41 mouse cellular contexts compared by ENCODE assay signal in the genomic region with DNA sequence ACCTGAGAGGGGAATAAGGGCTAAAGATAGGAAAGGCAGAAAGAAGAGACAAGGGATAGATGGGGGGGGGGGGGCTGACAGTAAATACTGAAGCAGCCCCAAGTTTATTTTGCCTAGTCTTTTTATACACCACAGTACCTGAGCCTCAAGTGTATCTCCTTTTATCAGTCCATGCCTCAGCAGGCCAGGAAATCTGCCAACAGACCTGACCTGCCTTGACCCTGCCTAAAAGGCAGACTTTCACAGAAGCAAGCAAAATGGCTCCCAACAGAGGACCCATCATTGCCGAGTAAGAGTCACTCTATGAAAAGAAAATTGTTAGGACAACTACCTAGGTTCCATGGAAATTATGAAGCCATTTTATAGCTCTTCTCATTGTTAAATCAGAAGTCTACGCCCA. TPM values are rescaled to one million over a fixed set of nuclear protein-coding genes. Genes with fewer than 3 reads are reported as not detected.
"Had no signal": no experiment of that assay in that cellular context is flagged by ENCODE, and none has a peak within 500 bp of the region (broad histone marks: within the 10 kb centered on the region; RNA-seq: fewer than 3 reads in every experiment).

No protein-coding gene starts in this region.

- H3K4me1 ChIP-seq: heart, embryonic 10.5 days; heart, embryonic 12.5 days; hindbrain, embryonic 10.5 days; hindbrain, embryonic 12.5 days; hindbrain, embryonic 15.5 days; intestine, embryonic 15.5 days; limb, embryonic 10.5 days; limb, embryonic 12.5 days; liver, embryonic 13.5 days; liver, embryonic 15.5 days had no signal

- H3K27me3 ChIP-seq: heart, embryonic 12.5 days; hindbrain, embryonic 12.5 days; hindbrain, embryonic 15.5 days; intestine, embryonic 15.5 days; limb, embryonic 12.5 days; liver, embryonic 13.5 days; liver, embryonic 15.5 days had no signal

- H3K36me3 ChIP-seq: heart, embryonic 10.5 days; heart, embryonic 12.5 days; hindbrain, embryonic 10.5 days; hindbrain, embryonic 12.5 days; hindbrain, embryonic 15.5 days; intestine, embryonic 15.5 days; limb, embryonic 10.5 days; limb, embryonic 12.5 days; liver, embryonic 13.5 days; liver, embryonic 15.5 days had no signal

- DNase-seq: gastrocnemius, postnatal 14 days; gastrocnemius, postnatal 36 days; heart, adult 11 months; heart, adult 2 months; heart, postnatal 10 days; heart, postnatal 4 days; kidney, adult 18-20 months; kidney, adult 8-10 months; kidney, postnatal 10 days; kidney, postnatal 25 days; kidney, postnatal 4 days; liver; liver, embryonic 13.5 days; liver, postnatal 0 days had no signal

- ATAC-seq: inflammation-experienced regulatory T-cells, adult 6 months; intestine, embryonic 15.5 days; intestine, postnatal 0 days; liver, postnatal 0 days had no signal

- H3K4me3 ChIP-seq: heart, adult 2 months; heart, embryonic 10.5 days; heart, embryonic 12.5 days; hindbrain, embryonic 10.5 days; hindbrain, embryonic 12.5 days; hindbrain, embryonic 15.5 days; intestine, embryonic 15.5 days; layer of hippocampus, adult 2 months; left cerebral cortex, adult 2 months; limb, embryonic 10.5 days; limb, embryonic 12.5 days; liver, embryonic 13.5 days; liver, embryonic 15.5 days had no signal

- H3K9ac ChIP-seq: heart, embryonic 12.5 days; hindbrain, embryonic 12.5 days; hindbrain, embryonic 15.5 days; intestine, embryonic 15.5 days; limb, embryonic 12.5 days; liver, embryonic 13.5 days; liver, embryonic 15.5 days; liver, postnatal 0 days had no signal

- H3K9me3 ChIP-seq: heart, embryonic 10.5 days; hindbrain, embryonic 10.5 days; hindbrain, embryonic 12.5 days; hindbrain, embryonic 15.5 days; intestine, embryonic 15.5 days; limb, embryonic 10.5 days; limb, embryonic 12.5 days; liver, embryonic 13.5 days; liver, embryonic 15.5 days had no signal

- H3K4me2 ChIP-seq: heart, embryonic 12.5 days; hindbrain, embryonic 12.5 days; hindbrain, embryonic 15.5 days; intestine, embryonic 15.5 days; limb, embryonic 12.5 days; liver, embryonic 11.5 days; liver, embryonic 13.5 days; liver, embryonic 15.5 days had no signal

- H3K27ac ChIP-seq: heart, adult 2 months; heart, embryonic 10.5 days; hindbrain, embryonic 10.5 days; hindbrain, embryonic 12.5 days; hindbrain, embryonic 15.5 days; intestine, embryonic 15.5 days; layer of hippocampus, adult 2 months; left cerebral cortex, adult 2 months; limb, embryonic 10.5 days; limb, embryonic 12.5 days; liver, embryonic 13.5 days; liver, embryonic 15.5 days had no signal

RNA-seq across cellular contexts. Expression of a gene that starts 11.3 kb away (rescaled TPM):
- total RNA-seq: gastrocnemius, adult 18-20 months; gastrocnemius, adult 8-10 months; gastrocnemius, postnatal 14 days; gastrocnemius, postnatal 36 days; heart, adult 2 months; heart, postnatal 10 days; heart, postnatal 25 days; heart, postnatal 4 days; layer of hippocampus, adult 2 months; layer of hippocampus, postnatal 10 days; layer of hippocampus, postnatal 25 days; left cerebral cortex, adult 2 months; left cerebral cortex, postnatal 14 days; left cerebral cortex, postnatal 36 days had no signal
- polyA plus RNA-seq: gonadal fat pad, adult 2 months; heart, adult 2 months; heart, embryonic 10.5 days; heart, embryonic 12.5 days; heart, embryonic 14.5 days; heart, embryonic 16.5 days; hindbrain, embryonic 10.5 days; hindbrain, embryonic 12.5 days; hindbrain, embryonic 15.5 days; inflammation-experienced regulatory T-cells, adult 6 months; intestine, embryonic 15.5 days; intestine, postnatal 0 days; kidney, embryonic 14.5 days; kidney, embryonic 16.5 days; limb, embryonic 10.5 days; limb, embryonic 12.5 days; limb, embryonic 14.5 days; liver, embryonic 11.5 days; liver, embryonic 13.5 days; liver, embryonic 15.5 days; liver, postnatal 0 days had no signal

RNA-seq across cellular contexts. Expression of a gene that starts 13.0 kb away (rescaled TPM):
- total RNA-seq: gastrocnemius, adult 18-20 months; gastrocnemius, adult 8-10 months; gastrocnemius, postnatal 14 days; gastrocnemius, postnatal 36 days; heart, adult 2 months; heart, postnatal 10 days; heart, postnatal 25 days; heart, postnatal 4 days; layer of hippocampus, adult 2 months; layer of hippocampus, postnatal 10 days; layer of hippocampus, postnatal 25 days; left cerebral cortex, adult 2 months; left cerebral cortex, postnatal 14 days; left cerebral cortex, postnatal 36 days had no signal
- polyA plus RNA-seq: gonadal fat pad, adult 2 months; heart, adult 2 months; heart, embryonic 12.5 days; heart, embryonic 14.5 days; hindbrain, embryonic 10.5 days; hindbrain, embryonic 12.5 days; hindbrain, embryonic 15.5 days; inflammation-experienced regulatory T-cells, adult 6 months; kidney, embryonic 14.5 days; limb, embryonic 10.5 days; limb, embryonic 12.5 days; limb, embryonic 14.5 days had no signal
